Mouse (Mus musculus) lung, embryonic 16.5 days (tissue): Measurements from ENCODE around the gene Hsbp1. TPM values are rescaled to one million over a fixed set of nuclear protein-coding genes. Genes with fewer than 3 reads are reported as not detected.
"Not testable (repeated sequence)": the region's sequence is repeated elsewhere in the genome, so short reads cannot be mapped to it uniquely, and the experiment has no call there.

Experiments
- ATAC-seq: fragments of 200-750 bp; cut with Nextera tagmentation; 2 replicates; pipeline ENCODE4 v1.8.0; 2017; ENCODE audit warnings: low read depth, mild to moderate bottlenecking, moderate library complexity
- H3K27ac ChIP-seq: fragments of 300-500 bp; sonication (generic); 2 replicates; pipeline ENCODE4 v1.5.1; 2014; ENCODE audit warnings: mild to moderate bottlenecking, control low read depth, low read length
- H3K27me3 ChIP-seq: fragments of 300-500 bp; sonication (generic); 2 replicates; pipeline ENCODE4 v1.6.1; 2014; ENCODE audit warnings: low read depth, low read length, mixed read lengths; ENCODE audit not compliant: control insufficient read depth, insufficient read depth
- H3K36me3 ChIP-seq: fragments of 300-500 bp; sonication (generic); 2 replicates; pipeline ENCODE4 v1.6.1; 2014; ENCODE audit warnings: low read length; ENCODE audit not compliant: control insufficient read depth, insufficient read depth
- H3K4me1 ChIP-seq: fragments of 300-500 bp; sonication (generic); replicated peaks from 2 replicates; pipeline ENCODE4 v1.6.1; 2014; ENCODE audit warnings: low read length, mixed read lengths; ENCODE audit not compliant: control insufficient read depth, insufficient read depth
- H3K4me2 ChIP-seq: fragments of 300-500 bp; sonication (generic); 2 replicates; pipeline ENCODE4 v1.6.1; 2014; ENCODE audit warnings: low read depth, low read length, control low read depth
- H3K4me3 ChIP-seq: fragments of 300-500 bp; sonication (generic); 2 replicates; pipeline ENCODE4 v1.5.1; 2014; ENCODE audit warnings: mild to moderate bottlenecking, low read length, control low read depth
- H3K9ac ChIP-seq: fragments of 300-500 bp; sonication (generic); 2 replicates; pipeline ENCODE4 v1.6.1; 2014; ENCODE audit warnings: low read length, control low read depth
- H3K9me3 ChIP-seq: fragments of 300-500 bp; sonication (generic); 2 replicates; pipeline ENCODE4 v1.6.1; 2016; ENCODE audit warnings: low read length; ENCODE audit not compliant: control insufficient read depth
- WGBS: fragments of 180-500 bp; shearing (Covaris S2); extraction: QIAGEN DNeasy Blood & Tissue Kit; methylation state at CpG from one replicate; pipeline ENCODE4 v1.1.7; 2014; 5-methylcytosine and 5-hydroxymethylcytosine counted together
- polyA plus RNA-seq: library from polyadenylated mRNA; unstranded; fragments of >200 nt; fragmentation: Nextera tagmentation; extraction: Ambion mirVana; gene quantifications from 2 replicates; pipeline ENCODE4 v1.2.1, GENCODE M21; 2015

Hsbp1 gene
- polyA plus RNA-seq, 1 experiment from 2014 or later, result 352 TPM

GRCm38 (mm10) chr8:119374716-119375115 is 30.4 kb downstream of the Hsbp1 start:
- H3K4me1 ChIP-seq, H3K9me3 ChIP-seq, H3K27me3 ChIP-seq, H3K9ac ChIP-seq, H3K27ac ChIP-seq, H3K4me2 ChIP-seq, H3K36me3 ChIP-seq, H3K4me3 ChIP-seq, ATAC-seq: not testable (repeated sequence)
- WGBS, result 64% methylated on average over 9 of the region's 9 CpGs

- H3K9me3 ChIP-seq, result no peaks in the 10 kb centered on the region
- H3K27me3 ChIP-seq, result no peaks in the 10 kb centered on the region
- no peak overlapping the region for H3K9ac ChIP-seq
- no peak overlapping the region for H3K4me2 ChIP-seq
- H3K36me3 ChIP-seq, result no peaks in the 10 kb centered on the region
- no peak overlapping the region for H3K4me3 ChIP-seq
- 64% methylated on average over 7 of the region's 7 CpGs for WGBS
- no peak overlapping the region for H3K27ac ChIP-seq
- ATAC-seq, result no peak
- H3K4me1 ChIP-seq, result no peaks in the 10 kb centered on the region
Observed at GRCm38 (mm10) chr8:119378476-119378875, 34.2 kb downstream of the Hsbp1 start.

- H3K4me1 ChIP-seq, result no peaks in the 10 kb centered on the region
- H3K4me3 ChIP-seq, result no peak overlapping the region
- WGBS, result 40% methylated on average over 4 of the region's 4 CpGs
- ATAC-seq, result no peak
- no peaks in the 10 kb centered on the region for H3K27me3 ChIP-seq
- no peaks in the 10 kb centered on the region for H3K36me3 ChIP-seq
- H3K9me3 ChIP-seq, result no peaks in the 10 kb centered on the region
- H3K9ac ChIP-seq, result no peak overlapping the region
- no peak overlapping the region for H3K4me2 ChIP-seq
- H3K27ac ChIP-seq, result no peak overlapping the region
Observed at GRCm38 (mm10) chr8:119380619-119381018, 36.3 kb downstream of the Hsbp1 start.

- no peak overlapping the region for H3K27ac ChIP-seq
- H3K4me1 ChIP-seq, result no peaks in the 10 kb centered on the region
- H3K9me3 ChIP-seq, result no peaks in the 10 kb centered on the region
- no peak overlapping the region for H3K9ac ChIP-seq
- no peak for ATAC-seq
- H3K4me3 ChIP-seq, result no peak overlapping the region
- 19% methylated on average over 10 of the region's 10 CpGs for WGBS
- no peaks in the 10 kb centered on the region for H3K36me3 ChIP-seq
- no peaks in the 10 kb centered on the region for H3K27me3 ChIP-seq
- H3K4me2 ChIP-seq, result no peak overlapping the region
Observed at GRCm38 (mm10) chr8:119384478-119384877, 40.2 kb downstream of the Hsbp1 start.

GRCm38 (mm10) chr8:119385854-119386253 is 41.6 kb downstream of the Hsbp1 start:
- ATAC-seq, result no peak
- 61% methylated on average over 6 of the region's 6 CpGs for WGBS
- H3K9ac ChIP-seq, result no peak overlapping the region
- H3K27me3 ChIP-seq, result no peaks in the 10 kb centered on the region
- H3K4me1 ChIP-seq, result no peaks in the 10 kb centered on the region
- no peak overlapping the region for H3K4me3 ChIP-seq
- H3K27ac ChIP-seq, result no peak overlapping the region
- H3K36me3 ChIP-seq, result no peaks in the 10 kb centered on the region
- H3K4me2 ChIP-seq, result no peak overlapping the region
- no peaks in the 10 kb centered on the region for H3K9me3 ChIP-seq

- Histone ChIP-seq H3K27me3 (no peaks in the 10 kb centered on the region), H3K9ac (no peak overlapping the region), H3K27ac (no peak overlapping the region), H3K4me2 (no peak overlapping the region), H3K36me3 (no peaks in the 10 kb centered on the region), H3K9me3 (no peaks in the 10 kb centered on the region), H3K4me3 (no peak overlapping the region), H3K4me1 (no peaks in the 10 kb centered on the region)
- WGBS, result 71% methylated on average over 6 of the region's 6 CpGs
- ATAC-seq, result no peak
Observed at GRCm38 (mm10) chr8:119386988-119387387, 42.7 kb downstream of the Hsbp1 start.

- Histone ChIP-seq H3K27ac (no peak overlapping the region), H3K4me2 (peak overlapping the region; percentile 73), H3K9me3 (no peaks in the 10 kb centered on the region), H3K27me3 (no peaks in the 10 kb centered on the region), H3K4me1 (peaks cover 7% of the 10 kb centered on the region), H3K4me3 (peak overlapping the region; percentile 81), H3K36me3 (no peaks in the 10 kb centered on the region), H3K9ac (peak overlapping the region; percentile 69)
- WGBS, result 70% methylated on average over 9 of the region's 9 CpGs
- ATAC-seq, result no peak
Observed at GRCm38 (mm10) chr8:119394097-119394496, 49.8 kb downstream of the Hsbp1 start.

GRCm38 (mm10) chr8:119394524-119395026 is 50.3 kb downstream of the Hsbp1 start, which contains the start of gene Mlycd:
Gene Mlycd (plus strand): TSS chr8:119394878.
- under 1% methylated on average over 43 of the region's 44 CpGs for WGBS
- no peaks in the 10 kb centered on the region for H3K9me3 ChIP-seq
- H3K4me1 ChIP-seq, result peaks cover 7% of the 10 kb centered on the region
- H3K36me3 ChIP-seq, result no peaks in the 10 kb centered on the region
- peak within 1 kb of the TSS; percentile 73 for H3K4me2 ChIP-seq
- H3K27me3 ChIP-seq, result no peaks in the 10 kb centered on the region
- H3K27ac ChIP-seq, result peak within 1 kb of the TSS; percentile 80
- H3K9ac ChIP-seq, result peak within 1 kb of the TSS; percentile 87
- peak; percentile 97 for ATAC-seq
- H3K4me3 ChIP-seq, result peak within 1 kb of the TSS; percentile 81

- H3K9ac ChIP-seq, result peak overlapping the region; percentile 87
- H3K36me3 ChIP-seq, result no peaks in the 10 kb centered on the region
- peak overlapping the region; percentile 81 for H3K4me3 ChIP-seq
- no peaks in the 10 kb centered on the region for H3K27me3 ChIP-seq
- peak overlapping the region; percentile 80 for H3K27ac ChIP-seq
- WGBS, result 5% methylated on average over 69 of the region's 83 CpGs
- peak overlapping the region; percentile 73 for H3K4me2 ChIP-seq
- peaks cover 7% of the 10 kb centered on the region for H3K4me1 ChIP-seq
- H3K9me3 ChIP-seq, result no peaks in the 10 kb centered on the region
- ATAC-seq, result peak; percentile 55
Observed at GRCm38 (mm10) chr8:119395072-119395950, 51.0 kb downstream of the Hsbp1 start.
